Mouse (Mus musculus) T-helper 2 cell (primary cell): ENCODE data around the gene Hist1h4f.
"Not testable (repeated sequence)": the region's sequence is repeated elsewhere in the genome, so short reads cannot be mapped to it uniquely, and the experiment has no call there.

ENCODE experiments used
- in situ Hi-C: fragments of 300-600 bp; cut with MboI, MseI; formaldehyde crosslinking; loops from one replicate; pipeline ENCODE4 v1.15.1; 2025; ENCODE audit warnings: high pct_unique_total_duplicates

Hist1h4f gene

DNA sequence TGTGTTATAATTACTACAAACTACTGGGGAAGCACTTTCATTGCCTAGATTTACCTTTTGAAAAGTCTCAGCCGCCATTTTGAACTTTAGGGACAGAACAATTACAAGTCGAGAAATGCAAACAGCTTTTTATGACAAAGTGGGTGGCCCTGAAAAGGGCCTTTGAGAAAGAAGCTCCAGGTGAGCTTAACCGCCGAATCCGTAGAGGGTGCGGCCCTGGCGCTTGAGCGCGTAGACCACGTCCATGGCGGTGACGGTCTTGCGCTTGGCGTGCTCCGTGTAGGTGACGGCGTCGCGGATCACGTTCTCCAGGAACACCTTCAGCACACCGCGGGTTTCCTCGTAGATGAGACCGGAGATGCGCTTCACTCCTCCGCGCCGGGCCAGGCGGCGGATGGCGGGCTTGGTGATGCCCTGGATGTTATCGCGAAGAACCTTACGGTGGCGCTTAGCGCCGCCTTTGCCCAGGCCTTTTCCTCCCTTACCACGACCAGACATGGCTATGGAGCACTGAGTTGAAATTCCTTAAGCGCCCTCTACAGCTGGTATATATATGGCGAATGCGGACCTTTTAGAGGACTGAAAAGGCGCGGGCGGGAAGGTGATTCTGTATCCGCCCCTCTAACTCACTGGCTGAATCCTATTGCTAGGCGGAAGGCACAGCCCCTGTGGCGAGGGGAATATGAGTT lies at the start of gene Hist1h4f:
Hist1h4f (minus strand) TSS at position 503 of the 689 bp plus-strand sequence.
- in situ Hi-C loops = not testable (repeated sequence)

DNA sequence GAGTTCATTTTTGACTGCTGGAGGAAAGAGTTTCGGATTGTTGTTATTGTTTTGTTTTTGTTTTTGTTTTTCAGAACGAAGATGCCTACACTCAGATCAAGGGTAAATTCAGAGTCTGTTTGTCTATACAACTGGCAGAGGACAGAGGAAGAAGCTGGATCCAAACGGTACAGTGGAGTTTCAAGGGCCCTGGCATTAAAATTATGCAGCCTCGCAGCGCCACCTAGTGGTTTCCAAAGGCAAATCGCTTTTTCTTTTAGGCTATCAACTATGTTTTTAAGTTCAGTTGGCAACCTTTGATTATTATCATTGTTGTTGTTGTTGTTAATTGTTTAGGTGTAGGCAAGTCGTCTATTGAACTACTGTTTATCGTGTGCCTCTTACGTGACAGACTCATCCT lies 46.5 kb upstream of the Hist1h4f start:
- in situ Hi-C loops = no loop called here

DNA sequence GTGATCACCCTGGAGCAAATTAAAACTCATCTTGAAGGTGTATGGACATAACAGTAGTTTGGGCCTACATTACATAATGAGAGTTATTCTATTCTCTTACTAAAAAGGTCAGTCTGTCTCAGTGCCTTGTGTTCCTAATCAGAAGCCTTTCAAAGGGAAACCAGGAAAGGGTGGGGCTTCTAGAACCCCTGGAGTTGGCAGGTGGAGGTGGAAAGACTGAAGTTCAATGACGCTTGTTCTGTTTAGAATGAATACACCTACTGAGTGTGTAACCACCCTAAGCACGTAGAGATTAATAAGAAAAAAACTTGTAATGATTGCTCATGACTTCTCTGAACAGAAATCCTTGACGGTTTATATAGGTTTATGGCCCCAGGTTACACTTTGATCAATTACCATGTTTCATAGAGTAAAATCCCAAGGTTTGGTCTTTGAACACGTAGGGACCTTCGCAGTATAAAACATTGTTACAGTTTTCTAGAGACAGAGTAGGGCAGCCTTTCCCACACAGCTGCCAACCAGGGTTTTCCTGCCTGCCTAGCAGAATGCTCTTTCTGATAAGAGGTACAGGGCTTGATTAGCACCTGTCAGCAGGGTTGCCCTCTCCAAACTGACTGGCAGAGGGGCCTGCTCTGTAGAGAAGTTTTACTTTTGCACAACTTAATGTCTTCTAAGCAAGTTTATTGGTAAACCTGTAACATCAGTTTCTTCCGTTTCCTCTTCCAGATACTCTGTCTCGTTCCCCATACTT lies 44.3 kb upstream of the Hist1h4f start:
- in situ Hi-C loops = no loop called here

DNA sequence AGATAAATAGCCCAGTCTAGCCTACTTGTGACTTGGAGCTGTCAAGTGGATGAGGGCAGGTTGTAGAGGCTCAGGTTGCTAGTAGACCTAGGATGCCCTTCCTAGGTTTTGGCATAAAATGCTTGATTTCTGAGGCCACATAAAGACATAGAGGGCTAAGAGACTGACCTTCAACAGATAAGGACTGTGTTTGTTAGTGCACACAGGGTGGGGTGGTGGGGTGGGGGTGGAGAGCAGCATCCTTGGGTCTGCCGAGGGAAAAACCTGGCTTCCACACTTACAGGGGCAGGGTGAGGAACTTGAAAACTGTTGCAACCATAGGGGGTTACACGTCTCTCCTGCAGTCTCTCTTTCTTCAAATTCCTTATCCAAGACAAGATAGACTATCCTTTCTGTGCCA lies 43.7 kb upstream of the Hist1h4f start:
- in situ Hi-C loops = no loop called here

DNA sequence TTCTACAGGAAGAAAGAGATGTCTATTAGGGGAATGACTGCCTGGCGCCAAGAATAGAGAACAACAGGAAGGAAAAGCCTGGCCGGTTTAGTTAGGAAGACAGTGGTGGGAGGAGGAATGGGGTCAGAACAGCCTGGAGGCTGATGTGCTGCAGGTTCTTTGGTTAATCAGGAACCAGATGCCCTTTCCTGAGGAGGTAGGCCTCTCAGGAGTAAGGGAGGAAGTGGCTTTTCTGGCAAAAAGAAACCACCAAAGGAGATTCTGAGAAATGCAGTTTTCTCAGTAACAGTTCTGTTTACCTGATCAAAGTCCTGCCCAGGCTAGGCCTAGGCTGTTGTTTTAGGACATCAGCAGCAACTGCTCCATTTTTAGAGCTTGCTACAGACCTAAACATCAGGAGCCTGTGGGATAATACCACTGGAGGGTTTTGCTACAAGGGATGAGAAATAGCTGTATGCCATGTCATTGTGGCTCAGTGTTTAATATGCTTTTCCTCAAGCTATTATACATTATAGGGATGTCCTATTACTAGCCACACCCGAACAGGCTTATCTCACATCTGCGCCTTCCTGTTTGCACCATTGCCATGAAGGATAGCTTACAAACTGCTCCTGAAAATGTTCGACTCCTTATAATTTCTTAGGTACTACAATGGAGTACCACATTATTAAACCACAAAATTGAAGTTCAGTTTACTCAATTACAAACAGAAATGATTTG lies 41.8 kb upstream of the Hist1h4f start:
- in situ Hi-C loops = no loop called here

DNA sequence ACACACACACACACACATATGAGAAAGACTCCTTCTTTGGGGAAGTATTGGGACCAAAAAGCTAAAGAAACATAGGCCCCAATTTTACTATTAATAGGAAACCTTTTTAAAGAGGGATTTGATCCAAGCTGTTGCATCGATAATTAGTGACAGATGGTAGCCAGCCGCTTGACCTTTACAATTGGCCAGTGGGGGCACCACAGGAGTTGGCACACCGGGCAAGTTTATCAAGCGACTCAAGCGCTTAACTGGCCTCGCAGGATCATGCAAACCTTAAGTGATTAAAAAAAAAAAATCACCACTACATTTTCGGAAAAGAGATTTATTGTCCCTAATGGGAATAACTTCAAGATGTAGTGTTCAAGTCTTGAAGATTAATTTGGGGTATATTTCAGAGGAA lies 41.2 kb upstream of the Hist1h4f start:
- in situ Hi-C loops = no loop called here

DNA sequence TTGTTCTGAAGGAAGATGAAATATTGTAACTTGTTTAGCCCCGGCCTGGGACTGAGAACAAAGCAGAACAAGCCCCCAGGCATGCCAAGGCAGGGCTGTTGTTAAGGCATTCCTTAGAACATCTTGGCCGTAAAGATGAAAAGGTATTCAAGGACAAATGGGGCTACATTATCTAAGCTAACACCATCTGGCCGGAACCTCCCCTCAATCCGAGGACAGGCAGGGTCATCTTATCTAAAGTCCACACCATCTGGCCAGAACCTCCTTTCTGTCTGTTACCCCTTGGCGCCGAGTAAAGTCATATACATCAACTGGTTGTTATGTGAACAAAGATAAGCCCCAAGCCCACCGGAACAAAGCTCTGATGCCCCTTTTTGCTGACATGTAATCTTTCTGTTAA lies 40.4 kb upstream of the Hist1h4f start:
- in situ Hi-C loops = not testable (repeated sequence)

DNA sequence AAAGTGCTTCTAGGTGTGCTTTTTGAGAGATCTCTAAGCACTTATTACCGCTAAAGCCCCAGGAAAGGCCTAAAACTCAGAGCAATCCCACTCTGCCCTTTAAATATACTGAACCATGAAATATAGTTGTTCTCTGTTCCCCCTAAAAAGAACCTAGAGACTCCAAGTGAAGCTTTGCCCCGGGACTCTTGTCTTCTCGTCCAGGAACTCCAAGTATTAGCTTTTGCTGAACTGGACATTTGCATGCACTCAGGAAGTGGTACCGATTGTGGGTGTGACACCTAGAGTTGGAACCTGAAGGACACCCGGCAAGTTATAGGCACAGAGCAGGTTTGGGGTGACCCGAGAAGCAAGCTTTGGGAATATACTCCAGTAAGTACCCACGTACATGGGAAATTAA lies 39.8 kb upstream of the Hist1h4f start:
- in situ Hi-C loops = no loop called here

DNA sequence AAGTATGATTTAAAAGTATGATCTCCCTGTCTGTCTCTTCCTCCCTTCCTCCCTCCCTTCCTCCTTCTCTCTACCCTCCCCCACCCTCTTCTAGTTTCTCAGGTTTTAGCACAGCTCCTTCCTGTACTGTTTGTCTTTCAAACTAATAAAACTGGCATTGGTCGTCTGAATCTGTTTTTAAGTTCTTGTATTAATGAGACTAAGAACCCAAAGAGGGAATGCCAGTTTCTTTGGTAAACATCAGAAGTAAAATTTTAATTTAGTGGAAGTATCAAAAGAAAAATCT lies 35.4 kb upstream of the Hist1h4f start:
- in situ Hi-C loops = no loop called here

DNA sequence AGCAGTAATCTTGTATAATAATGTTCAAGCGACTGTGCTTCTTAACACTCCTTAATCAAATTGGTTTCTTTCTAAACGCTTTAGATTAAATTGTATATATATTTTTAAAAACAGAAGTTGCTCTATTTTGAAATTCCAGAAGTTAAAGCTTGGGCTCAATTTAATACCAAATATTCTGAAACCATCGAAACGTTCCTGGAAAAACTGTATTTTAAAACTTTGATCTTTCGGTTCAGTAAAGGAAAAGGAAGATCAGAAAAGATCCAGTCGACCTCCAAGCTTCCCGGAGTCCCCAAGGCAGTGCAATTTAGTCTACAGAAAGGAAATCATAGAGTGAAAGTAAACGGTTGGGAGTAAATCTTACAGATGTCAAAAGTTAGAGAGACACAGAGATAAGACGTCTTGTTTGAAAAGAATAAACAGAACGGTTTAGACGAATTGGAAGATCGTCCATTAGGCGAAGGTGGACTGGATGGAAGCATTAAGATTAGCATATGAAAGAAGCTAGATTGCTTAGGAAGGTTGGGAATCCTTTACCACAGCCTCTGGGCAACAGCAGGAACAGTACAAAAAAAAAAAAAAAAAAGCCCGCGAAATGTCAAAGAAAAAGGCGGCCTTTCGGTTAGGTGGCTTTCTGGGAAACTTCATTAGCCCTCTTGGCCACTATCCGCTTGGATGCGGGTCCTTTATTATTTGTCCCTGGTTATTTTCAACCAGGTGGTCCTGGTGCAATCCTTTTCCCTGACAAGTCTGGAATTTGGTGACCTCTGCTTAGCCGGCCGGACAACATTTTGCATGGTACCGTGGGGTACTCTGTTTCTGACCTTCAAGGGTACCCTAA lies 34.9 kb upstream of the Hist1h4f start:
- in situ Hi-C loops = no loop called here

DNA sequence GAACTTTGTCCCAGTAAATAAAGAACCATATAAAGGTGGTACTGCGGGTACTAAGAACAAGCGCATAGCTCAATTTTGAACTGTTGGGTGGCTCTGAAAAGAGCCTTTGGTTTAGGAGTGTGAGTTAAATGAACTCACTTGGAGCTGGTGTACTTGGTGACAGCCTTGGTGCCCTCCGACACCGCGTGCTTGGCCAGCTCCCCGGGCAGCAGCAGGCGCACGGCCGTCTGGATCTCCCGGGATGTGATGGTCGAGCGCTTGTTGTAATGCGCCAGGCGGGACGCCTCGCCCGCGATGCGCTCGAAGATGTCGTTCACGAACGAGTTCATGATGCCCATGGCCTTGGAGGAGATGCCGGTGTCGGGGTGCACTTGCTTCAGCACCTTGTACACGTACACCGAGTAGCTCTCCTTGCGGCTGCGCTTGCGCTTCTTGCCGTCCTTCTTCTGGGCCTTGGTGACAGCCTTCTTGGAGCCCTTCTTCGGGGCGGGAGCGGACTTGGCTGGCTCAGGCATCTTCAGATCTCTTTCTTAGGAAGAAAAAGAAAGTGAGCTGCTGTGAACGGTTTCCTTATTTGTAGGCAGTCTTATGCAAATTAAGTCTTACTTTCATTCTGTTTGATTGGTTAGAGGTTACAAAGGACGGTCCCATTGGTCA lies 34.1 kb upstream of the Hist1h4f start:
- in situ Hi-C loops = not testable (repeated sequence)

DNA sequence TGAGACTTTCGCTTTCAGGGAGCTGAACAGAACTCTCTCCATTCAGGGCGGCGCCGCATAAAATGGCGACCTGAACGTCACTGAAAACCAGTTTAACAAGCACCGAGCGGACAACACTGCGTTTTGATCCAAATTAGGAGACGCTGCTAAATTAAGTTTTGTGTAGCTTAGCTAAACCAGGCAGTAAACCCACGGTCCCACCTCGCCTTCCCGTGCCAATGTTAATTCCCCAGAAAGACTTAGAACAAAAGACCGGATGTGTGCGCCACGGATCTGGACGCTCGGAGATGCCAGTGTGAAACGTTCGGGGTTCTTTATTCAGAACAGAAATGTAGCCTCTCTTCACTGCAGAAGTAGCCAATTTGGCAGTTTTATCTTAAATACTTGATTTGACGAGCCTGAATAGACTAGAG lies 33.6 kb upstream of the Hist1h4f start:
- in situ Hi-C loops = no loop called here

DNA sequence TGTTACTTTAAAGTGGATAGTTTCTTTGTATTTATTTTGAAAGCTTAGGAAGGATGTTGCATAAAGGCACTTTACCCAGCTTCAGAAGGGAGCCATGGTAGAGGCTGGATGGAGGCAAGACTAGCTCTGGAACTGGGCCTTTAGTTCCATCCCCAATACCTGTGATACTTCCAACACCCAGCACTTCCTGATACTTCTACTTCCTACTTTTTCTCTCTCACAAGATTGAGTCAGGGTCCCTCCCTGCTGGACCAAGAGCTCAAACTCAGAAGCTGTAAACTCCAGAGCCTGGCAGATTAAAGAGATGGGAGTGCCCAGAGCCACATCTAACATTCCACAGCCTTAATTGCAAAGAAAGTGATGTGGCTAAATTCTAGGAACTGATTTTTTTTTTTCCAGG lies 32.9 kb upstream of the Hist1h4f start:
- in situ Hi-C loops = no loop called here

DNA sequence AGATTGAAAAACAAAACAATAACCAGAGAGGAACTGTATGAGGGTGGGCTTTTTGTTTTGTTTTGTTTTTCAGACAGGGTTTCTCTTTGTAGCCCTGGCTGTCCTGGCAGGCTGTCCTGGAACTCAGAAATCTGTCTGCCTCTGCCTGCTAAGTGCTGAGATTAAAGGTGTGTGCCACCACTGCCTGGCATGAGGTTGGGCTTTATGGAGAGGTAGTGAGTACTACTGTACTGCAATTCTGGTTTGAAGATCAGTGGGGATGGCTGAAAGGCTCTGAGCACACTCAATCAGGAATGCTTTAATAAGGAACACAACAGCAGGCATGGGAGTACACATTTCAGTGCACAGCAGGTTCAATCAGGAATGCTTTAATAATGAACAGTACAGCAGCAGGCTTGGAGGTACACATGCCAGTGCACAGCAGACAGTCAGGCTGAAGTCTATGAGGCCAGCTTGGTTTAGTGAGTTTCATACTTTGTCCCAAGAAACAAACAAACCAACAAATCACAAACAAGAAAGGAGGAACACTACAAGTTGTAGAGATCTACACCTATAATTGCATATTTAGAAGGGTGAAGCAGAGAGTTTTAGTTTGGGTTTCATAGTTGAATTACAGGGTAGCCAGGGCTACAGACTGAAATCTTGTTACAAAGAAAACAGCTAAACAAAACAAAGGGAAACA lies 32.1 kb upstream of the Hist1h4f start:
- in situ Hi-C loops = no loop called here

DNA sequence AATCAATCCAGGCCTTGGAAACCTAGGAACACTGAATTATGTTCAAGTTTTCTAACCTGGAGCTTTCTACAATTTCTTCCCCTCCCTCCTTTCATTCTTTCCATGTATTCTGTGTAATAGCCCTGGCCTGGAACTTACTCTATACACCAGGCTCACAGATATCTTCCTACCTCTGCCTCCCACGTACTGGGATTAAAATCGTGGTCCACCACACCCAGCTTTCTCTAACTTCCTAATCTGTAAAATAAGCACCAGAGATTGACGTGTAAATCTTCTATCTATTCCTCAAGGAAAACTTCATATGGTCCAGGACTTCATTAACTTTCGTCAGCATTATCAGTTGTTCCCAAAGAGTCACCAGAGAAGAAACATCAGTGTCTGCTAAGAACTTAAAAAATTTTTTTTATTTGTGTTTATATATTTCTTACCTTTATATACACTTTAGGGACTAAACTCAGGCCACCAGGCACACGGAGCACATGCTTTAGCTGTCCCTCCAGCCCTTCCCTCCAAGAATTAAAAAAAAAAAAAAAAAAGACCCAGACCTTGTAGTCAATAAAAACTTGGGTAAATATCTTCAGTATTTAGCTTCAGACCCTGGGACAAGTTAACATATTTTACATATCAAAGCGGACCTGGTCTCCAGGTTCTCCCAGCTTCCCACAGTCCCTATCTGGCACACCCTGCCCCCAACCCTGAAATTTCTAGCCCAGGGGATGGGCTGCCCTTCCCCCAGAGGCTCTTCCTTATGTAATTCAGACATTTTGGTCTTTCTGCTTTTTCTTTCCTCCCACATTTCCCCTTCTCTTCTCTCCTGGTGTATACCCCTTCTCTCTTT lies 31.0 kb upstream of the Hist1h4f start:
- in situ Hi-C loops = no loop called here

DNA sequence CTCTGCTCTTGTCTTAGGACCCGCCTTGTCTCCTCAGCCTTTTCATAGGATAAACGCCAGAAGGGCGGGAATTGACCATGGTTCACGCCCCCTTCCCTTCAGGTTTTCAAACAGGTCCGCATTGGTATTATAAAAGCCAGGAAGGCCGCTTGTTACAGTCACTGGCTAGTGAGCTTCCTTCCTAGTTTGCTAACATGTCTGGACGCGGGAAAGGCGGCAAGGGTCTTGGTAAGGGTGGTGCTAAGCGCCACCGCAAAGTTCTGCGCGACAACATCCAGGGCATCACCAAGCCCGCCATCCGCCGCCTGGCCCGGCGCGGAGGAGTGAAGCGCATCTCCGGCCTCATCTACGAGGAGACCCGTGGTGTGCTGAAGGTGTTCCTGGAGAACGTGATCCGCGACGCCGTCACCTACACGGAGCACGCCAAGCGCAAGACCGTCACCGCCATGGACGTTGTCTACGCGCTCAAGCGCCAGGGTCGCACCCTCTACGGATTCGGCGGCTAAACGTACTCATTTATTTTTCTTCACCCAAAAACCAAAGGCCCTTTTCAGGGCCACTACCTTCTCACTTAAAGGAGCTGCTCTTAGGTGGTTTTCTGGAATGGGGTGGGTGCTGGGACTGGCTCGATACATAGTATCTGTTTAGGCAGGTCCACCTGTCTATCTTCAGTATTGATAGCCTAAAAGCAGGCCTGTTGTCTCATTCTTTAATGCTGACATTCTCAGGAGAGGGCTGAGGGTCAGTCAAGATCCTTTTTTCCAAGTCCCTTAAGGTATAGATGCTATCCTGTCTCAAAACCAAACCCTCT lies 30.2 kb upstream of the Hist1h4f start, which contains the start of gene Hist1h4d:
Hist1h4d (plus strand) TSS at position 191 of the 811 bp plus-strand sequence.
- in situ Hi-C loops = no loop called here

DNA sequence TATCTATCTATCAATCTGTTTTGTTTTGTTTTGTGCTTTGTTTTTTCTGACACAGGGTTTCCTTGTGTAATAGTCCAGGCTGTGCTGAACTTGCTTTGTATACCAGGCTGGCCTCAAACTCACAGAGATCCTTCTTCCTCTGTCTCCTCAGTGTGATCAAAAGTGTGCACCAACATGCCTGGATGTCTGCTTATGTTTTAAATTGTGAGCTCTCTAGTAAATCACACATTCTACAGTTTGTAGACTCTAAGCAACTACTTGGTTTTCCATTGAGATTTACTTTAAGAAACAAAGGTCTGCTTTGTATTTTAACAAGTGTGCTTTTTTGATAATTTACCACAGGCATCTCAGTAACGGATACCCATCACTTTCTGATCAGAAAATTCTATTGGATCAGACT lies 26.4 kb upstream of the Hist1h4f start:
- in situ Hi-C loops = loop anchor here (10.0 kb wide), 1 partner anchor 1863 kb away; the partner anchor contains the start of genes Hist1h2ai, Hist1h2bl and Hist1h3h

DNA sequence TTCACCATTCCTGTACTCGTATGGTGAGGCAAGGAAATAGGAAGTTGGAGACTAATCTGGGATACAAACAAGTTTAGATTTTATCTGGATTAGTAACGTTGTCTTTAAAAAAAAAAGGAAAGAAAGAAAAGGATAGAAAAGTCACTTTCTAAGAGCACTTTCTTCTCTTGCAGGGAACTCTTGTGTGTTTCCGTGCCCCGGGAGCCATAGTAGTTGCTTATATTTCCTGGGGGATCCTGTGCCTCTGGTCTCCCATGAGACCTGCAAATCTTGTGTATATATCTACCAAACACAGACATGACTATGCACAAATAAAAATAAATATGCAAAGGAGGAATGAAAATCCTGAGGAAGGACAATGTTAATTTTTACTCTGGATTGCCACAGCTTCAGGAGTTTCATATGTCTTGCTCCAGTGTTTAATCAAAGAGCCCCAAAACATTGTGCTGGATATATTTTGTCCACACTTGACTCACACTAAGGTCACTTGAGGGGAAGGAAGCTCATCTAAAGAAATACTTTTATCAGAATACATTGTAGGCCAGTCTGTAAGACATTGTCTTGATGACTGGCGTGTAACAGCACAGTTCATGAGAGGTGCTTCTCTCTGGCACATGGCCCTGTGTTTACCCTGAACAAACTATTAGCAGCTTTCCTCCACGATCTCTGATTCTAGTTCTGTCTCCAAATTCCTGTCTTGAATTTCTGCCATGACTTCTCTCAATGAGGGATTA lies 25.6 kb upstream of the Hist1h4f start:
- in situ Hi-C loops = loop anchor here (10.0 kb wide), 1 partner anchor 1862 kb away; the partner anchor contains the start of genes Hist1h2ai, Hist1h2bl and Hist1h3h
